Mouse (Mus musculus) granulocyte monocyte progenitor cell, adult 5-6 weeks (primary cell): ENCODE data around the gene Nfkbia. TPM values are rescaled to one million over a fixed set of nuclear protein-coding genes. Genes with fewer than 3 reads are reported as not detected.

Experiments used
- ATAC-seq: replicated peaks from 2 replicates; pipeline ENCODE4 v1.8.0; 2016; ENCODE audit warnings: mild to moderate bottlenecking, moderate TSS enrichment, inconsistent platforms; ENCODE audit not compliant: poor library complexity, severe bottlenecking
- total RNA-seq, 2 experiments: library from RNA; stranded (forward) in 1 of 2; stranded (reverse) in 1 of 2; fragments of 200-712, 200-1000 nt in 1 of 2; fragments of >200 nt in 1 of 2; fragmentation: Nextera tagmentation in 1 of 2; gene quantifications; 2 replicates each; pipeline ENCODE4 v1.2.3; 2014 to 2017

The Nfkbia gene
- total RNA-seq, 2 experiments from 2014 or later = 7.5 to 75.3 TPM

DNA sequence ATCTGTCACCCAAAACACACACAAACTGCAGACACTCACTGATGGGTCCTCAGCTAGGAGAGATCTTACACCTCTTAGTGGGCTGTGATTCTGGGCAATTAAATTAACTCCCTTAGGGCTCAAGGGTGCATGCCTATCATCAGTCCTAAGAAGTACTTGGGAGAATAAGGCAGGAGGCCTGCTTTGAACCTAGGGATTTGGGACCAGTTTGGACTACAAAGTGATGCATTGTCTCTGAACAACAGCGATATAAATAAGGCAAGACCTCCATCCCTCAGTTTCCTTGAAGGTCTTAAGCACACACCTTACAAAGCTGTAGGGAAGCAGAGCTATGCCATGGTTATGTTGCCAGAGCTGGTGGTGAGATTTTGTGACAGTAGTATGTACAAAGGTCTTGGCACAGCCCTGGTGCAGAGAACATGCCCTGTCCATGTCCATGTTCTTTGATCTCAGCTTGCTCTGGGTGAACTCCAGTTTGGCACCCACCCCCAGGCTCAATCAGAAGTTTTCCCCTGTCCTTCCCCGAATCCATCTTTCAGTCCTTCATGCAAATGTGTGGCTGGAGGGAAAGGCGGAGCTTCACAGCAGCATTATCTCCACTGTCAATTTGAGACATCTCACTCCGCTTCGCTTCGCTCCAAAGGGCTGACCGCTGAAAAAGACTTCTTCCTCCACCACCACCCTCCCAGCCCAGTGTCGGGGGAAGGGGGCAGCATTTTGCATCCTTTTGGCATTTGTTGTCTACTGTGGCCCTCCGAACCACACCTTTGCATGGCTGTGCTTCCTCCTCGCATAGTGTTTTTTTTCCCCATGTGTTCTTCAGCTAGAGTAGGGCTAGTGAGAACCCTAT is 24.9 kb downstream of the Nfkbia start:
- ATAC-seq = no peak

DNA sequence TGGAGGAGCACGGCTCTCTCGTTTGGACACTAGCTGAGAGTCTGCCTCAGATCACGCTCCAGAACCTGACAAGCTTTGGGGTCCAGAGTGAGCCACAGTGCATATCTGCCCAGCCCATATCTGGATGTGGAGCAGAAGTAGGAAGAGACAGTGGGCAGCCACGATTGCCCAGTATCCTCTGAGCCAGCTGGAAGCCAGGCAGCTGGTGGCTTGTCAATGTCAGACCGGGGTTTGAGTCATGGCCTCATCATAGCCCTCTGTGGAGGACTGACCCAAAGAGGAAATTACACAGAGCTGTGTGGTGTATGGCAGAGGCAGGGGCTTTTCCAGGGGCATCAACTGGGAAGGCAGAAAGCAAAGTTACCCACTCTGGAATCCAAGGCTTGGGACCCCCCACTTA is 25.6 kb downstream of the Nfkbia start:
- ATAC-seq = peak; percentile 67

DNA sequence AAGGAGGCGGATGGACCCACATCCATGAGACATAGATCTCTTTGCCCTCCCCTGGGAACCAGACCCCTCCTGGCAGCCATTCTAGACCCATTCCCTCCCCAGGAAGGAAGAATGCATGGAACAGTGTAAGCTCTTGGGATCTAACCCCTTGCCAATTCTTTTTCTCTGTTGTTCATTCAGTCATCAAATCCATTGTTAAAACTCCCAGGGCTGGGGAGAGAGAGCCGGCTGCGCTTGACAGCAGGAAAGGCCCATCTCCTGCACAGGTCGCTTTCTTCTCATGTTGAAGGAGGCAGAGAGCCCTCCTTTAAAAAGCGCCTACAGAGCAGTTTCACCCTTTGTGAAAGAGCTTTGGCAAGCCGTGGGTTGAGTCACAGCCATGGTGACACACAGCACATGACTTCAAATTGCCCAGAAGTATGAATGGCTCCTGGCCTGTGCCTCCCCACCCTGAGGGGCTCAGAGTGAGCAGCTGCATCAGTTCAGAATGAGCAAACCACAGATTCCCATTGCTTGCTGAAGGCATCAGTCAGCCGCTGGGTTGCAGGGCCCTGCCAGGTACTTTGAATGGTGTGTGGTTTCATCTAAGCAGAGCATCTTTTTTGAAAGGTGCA is 26.3 kb downstream of the Nfkbia start:
- peak; percentile 67 for ATAC-seq

DNA sequence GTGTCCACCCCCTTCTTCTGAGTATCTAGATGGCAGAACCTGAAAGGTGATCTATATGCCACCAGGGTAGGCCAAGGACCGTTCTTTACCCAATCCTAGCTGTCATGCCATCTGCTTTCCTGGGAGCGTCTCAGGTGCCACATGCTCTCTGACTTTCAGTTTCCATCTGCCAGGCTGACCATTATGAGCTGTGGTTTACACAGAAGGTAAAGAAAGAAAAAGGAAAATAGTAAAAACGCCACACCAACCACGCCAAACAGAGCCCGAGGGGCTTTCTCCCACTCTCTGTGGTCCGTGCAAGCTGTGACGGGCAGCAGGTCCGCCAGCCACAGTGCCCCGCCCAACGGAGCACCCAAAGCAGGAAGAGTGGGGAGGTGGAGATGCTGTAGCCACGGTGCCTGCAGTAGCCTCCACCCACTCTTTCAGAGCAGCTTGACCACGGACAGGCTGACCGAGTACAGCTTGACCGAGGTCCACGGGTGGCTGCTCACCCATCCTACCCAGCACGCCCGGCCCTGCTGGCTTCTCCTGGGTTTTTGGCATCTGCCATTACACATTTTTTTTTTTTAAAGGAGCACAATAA is 27.0 kb downstream of the Nfkbia start:
- peak; percentile 70 for ATAC-seq

DNA sequence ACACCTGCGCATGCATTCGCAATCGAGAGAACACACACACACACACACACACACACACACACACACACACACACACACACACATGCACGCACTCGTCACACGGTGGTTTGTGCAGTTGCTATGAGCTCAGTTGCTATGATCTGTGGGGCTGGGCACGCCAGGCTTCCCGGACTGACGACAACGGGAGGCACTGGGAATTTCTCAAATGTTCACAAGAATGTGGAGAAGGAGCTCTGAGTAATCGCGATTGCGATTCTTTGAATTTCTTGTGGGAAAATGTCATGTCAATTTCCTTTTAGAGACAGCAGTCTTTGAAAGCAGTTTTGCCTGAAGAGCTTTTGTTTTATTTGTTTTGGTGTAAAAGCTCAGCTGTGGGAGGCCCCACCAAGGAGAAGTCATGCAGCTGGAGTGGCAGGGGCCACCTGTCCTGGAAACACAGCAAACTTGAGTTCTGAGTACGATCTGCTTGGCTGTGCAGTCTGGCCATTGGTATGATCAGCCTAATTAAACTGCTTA is 27.5 kb downstream of the Nfkbia start:
- no peak for ATAC-seq

DNA sequence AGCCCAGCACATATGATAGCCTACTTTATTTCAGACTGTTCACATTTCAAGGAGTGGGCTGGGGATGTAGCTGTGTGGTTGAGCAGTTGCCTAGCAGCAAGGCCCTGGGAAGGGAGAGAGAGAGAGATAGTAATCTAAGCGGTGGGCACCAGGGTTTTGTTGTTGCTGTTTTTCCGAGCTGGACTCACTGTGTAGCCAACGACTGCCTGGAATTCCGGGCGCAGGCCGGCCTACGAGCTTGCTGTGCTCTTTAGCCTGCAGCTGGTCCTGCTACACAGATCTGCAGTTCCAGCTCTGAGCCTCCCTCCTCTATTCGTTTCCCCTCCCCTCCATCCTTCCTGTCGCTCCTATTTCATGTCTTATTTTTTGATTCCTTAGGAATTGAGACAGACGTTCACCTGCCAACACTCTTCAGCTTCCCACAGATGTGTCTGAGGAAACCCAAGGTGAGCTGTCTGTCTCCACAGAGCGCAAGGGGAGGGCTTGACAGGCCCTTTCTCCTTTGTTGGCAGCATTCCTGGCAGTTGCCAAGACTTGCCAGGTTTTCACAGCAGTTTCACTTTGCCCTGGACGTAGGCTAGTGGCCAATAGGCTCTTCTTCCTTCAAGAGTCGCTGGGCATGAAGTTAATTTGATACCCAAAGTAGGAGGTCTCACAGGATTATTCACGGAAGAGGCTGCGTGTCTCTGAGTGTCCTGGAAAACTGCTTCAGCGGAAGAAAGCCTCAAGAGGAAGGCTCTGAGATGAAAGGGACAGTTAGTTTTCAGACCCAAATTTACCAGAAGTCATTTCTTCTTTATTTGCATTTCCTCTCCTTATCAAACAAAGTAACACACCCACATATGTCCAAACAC is 28.2 kb downstream of the Nfkbia start:
- ATAC-seq = no peak

DNA sequence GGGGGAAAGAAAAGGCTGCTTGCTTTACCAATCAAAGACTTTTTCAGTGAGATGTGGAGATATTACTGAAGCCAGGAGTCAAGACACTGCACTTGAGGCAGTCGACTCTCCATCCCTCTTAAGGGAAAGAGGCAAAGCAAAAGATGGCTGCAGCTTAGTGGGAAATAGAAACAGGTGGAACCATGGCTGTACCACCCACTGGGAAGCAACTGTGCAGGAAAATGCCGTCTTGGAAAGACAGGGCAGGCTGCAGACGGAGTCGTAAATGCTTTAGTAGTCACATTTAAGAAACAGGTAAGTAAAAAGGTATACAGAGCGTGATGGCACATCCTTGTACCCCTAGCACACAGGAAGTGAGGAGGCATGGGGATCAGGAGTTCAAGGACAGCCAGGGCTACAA is 29.4 kb downstream of the Nfkbia start:
- ATAC-seq = no peak

DNA sequence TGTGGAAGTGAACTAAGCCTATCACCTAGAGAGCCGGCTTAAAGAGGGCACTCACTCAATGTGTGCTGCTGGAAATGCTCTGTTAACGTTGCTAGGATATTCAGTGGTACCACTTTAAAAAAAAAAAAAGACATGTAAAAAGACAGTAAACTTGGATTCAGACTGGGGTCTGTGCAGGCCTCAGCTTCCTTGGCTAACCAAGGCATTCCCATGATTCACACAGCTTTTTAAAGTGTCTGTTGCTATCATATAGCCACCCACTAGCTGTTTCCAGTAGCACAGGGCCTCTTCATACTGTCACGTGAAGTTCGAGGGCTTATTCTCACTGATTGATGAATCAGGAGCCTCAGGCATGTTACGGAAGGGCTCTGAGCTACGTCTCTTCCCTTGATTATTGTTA is 30.0 kb downstream of the Nfkbia start:
- no peak for ATAC-seq

DNA sequence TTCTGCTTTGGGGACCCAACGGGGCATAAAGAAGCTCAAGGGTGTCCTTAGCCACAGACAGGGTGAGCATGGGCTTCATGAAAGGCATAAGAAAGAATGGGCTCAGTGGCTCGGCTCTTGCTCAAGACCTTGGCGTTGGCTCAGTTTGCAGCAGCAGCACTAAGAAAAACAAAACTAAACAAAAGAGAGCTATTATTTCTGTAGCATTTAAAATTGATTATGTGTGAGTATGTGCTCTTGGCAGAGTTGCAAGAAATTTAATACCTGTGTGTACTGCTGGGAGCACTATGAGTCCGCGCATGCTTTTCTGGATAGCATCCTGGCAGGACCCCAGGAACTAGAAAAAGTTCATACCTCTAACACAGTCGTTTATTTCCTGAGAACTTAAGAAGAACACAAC is 30.7 kb downstream of the Nfkbia start:
- no peak for ATAC-seq

DNA sequence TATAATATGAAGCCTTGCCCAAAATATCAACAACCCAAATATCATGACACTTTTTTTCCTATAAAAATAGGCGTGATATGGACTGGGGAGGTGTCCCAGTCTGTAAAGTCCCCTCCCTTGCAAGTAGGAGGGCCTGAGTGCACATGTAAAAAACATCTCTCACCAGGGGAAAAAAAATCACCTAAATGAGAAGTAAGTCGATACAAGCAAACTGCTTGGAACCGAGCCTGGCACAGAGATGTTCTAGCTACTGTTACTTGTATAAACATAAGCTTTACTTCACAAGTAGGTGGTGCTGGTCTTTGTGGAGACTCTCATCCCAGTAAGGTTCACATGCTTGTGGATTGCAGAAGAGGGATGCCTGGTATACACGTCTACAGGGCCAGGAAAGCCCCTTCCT is 31.5 kb downstream of the Nfkbia start:
- ATAC-seq = no peak

DNA sequence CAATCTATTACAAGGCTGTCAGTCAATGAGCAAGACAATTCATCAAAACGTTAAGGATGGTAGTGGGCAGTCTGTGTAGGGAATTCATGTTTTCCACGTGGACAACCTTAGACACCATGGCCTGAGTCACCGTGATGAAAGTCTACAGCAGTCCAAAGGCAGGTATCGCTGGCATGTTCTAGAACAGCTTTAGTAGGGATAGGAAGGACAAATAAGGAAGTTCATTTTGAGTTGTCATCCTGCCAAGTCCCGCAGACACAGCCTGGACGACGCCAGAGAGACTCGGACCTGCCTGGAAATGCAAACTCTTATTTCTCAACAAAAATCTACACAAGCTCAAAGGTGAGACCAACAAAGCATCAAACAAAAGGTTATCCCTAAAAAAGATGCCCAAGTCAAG is 32.7 kb downstream of the Nfkbia start:
- ATAC-seq = peak; percentile 55

DNA sequence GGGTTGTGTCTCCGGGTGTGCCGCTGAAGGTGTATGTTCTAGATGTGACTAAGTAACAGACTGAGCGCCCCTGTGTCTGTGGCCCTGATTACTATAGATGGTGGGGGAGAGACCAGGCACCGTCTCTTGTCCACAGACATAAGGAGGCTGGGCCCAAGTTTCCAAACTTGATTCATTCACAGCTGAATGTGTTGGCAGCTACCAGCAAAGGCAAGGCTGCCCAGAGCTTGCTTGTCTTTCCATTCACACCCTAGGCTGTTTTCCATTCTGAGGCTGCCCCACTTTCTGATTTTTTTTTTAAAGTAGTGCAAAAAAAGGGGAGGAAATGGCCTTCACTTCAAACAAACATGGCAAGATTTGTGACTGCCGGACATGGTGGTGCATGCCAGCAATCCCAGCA is 35.6 kb downstream of the Nfkbia start:
- ATAC-seq = no peak

DNA sequence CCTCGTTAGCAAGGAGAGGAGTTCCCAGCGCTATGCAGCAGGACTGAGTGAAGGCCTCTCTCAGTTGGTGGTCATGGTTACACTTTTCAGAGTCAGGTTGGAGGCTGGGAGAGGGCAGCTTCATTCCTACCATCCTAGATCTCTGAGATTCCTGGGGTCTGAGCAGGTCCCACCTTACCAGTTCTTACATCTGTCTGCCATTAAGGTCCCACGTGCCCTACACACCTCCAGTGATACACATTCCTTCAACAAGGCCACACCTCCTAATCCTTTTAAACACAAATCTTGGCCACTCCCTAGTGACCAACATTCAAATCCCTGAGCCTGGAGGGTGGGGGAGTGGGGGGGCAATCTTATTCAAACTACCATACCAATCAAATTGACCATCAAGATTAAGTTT is 36.3 kb downstream of the Nfkbia start:
- ATAC-seq = no peak

DNA sequence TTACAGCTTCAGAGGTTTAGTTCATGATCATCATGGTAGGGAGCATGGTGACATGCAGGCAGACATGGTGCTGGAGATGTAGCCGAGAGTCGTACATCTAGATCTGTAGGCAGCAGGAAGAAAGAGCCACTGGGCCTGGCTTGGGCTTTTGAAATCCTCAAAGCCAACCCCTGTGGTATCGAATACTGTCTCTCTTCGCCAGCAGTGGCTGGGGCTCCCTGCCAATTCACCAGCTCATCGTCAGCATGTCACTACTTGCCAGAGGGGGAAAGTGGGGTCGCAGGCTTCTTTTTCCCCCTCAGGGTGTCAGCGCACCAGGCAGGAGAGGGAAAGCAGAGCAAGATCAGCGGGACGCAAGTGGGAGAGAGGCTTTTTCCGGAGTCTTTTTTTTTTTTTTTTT is 37.2 kb downstream of the Nfkbia start:
- ATAC-seq = no peak

DNA sequence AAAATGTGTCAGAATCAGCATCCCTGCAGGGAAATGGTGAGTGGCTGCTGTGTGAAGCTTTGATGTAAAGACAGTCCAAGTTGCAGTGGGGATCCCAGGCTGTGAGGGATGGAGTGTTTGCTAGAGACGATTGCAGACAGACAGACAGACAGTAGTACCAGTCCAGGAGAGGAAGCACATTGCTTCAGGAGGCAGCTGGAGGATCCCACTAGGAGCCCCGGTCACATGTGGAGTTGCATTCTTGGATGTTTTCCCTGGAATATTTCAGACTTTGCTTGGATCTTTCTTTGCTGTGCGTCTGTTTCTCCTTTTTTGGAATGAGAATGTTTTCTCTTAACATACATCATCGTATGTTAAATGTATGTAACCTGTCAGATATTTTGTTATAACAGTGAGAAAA is 38.5 kb downstream of the Nfkbia start:
- ATAC-seq = no peak

DNA sequence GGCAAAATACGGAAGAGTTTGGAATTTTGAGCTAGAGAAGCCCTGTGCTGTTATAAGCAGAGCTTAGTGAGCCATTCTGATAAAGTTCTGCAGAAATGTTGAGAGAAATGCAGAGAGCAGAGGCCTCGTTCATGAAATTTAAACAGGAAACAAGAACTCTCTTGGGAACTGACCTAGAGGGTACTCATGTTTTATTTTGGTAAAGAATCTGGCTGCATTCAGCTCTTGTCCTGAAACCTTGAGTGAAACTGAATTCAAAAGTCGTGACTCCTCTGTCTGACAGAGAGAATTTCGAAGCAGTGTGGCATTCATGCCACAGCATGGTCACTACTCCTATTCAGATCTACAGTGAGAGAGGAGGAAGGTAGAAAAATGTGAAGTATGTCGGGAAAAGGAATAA is 39.6 kb downstream of the Nfkbia start:
- ATAC-seq = no peak

DNA sequence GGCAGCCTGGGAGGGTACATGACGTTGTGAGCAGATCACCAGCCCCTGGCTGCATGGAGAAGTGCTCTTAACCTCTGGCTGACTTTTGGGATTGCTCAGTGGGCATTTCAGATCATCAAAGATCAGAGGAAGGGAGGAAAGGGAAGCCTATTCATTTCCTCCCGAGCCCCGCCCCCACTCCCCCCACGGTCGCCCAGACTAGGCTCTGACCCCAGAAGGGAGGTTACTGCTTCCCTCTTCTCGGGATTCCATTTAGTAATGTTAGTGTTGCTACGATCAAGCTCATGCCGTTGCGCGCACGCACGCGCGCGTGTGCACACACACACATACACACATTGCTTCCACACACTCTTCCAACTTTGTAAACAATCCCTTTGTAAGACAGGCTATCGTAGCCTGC is 42.0 kb downstream of the Nfkbia start:
- peak; percentile 63 for ATAC-seq

DNA sequence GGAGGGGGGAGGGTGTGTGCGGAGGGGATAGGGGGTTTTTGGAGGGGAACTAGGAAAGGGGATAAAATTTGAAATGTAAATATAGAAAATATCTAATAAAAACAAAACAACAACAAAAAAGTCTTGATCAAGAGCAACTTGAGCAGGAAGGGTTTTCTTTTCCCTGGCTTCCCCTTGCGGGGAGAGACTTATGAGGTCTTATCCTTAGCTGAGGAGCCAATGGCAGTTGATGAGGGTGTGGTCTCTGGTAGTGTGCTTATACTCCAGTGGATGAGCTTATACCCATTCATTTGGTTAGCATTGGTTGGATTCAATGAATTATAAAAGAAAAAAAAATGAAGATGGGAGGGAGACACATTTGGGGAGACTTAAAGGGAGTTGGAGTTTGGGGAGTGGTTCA is 43.4 kb downstream of the Nfkbia start:
- ATAC-seq = no peak

DNA sequence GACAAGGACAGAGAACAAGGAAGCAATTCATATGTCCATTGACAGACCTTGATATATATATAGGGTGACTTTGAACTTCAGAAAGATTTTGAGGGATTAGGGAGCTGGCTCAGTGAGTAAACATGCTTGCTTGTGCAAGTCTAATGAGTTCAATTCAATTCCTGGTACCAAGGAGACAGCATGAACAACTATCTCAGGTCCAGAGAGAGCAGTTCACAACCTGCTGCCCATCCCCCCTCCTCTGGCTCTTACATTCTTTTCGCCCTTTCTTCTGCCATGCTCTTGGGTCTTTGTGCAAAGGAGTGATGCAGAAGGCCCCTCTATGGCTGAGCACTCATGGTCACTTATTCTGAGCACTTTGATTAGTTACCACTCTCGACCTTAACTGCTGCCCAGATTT is 44.0 kb downstream of the Nfkbia start:
- ATAC-seq = no peak

DNA sequence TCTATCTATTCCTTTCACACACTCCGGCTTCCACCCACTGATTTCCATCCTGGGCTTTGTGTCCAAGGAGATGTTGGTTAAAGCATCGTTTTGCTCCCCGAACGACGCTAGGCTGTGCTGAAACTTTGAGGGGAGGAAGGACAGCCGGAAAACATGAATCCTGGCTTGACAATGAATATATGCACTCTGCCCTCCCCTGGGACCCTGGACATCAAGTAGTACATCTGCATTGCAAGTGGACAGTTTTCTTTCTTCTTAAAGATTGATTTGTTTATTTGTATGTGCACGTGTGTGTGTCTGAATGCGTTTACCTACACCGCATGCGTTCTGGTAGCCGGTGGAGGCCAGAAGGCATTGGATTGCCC is 45.1 kb downstream of the Nfkbia start:
- ATAC-seq = no peak
